Mouse (Mus musculus) cerebellum, adult 11-12 months (tissue): ENCODE results near the gene Ddx3x.
"Not testable (repeated sequence)": the region's sequence is repeated elsewhere in the genome, so short reads cannot be mapped to it uniquely, and the experiment has no call there.

Source experiments
- DNase-seq: peaks from one replicate; pipeline ENCODE4 v3.0.0; 2022

The Ddx3x gene

DNA sequence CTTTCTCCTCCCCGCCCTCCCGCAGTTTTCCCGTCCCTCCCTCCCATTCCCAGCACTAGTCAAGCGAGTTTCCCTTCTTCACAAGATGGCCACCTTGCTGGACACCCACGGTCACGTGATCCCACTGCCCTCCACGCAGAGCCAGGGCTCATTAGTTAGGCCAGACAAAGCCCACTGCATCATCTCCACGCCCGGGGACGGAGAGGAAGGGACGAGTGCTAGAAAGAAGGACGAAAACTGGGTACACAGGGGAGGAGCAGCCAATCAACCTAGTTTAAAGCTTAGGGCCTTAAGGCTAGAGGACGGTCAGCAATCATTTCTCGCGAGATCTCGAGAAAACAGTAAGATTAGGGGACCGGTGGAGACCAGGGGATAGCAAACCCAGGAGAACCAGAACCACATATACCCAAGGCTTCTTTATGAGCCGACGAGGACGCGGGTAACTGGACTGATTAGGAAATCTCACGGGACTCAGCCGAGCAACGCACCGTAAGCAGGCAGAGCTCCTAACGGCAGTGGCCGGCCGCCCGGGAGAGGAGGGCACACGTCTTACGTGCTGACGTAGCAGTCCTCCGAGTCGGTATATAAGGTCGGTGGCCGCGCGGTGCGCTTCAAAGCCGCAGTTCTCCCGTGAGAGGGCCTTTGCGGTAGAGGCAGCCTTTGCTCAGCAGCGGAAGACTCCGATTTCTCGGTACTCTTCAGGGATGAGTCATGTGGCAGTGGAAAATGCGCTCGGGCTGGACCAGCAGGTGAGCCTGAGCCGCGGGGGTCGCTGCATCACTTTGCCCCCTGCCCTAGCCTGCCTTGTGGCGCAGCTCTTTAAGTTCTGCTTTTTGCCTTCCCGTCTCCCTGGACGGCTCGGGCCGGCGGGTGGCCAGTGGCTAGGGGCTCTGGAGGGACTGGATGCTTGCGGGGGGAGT lies at the start of gene Ddx3x:
TSS of gene Ddx3x (plus strand) at position 562 of the 920 bp plus-strand sequence.
- peak; percentile 92 for DNase-seq

- peak; percentile 34 for DNase-seq
Observed at GRCm38 (mm10) chrX:13231243-13231642, 49.5 kb upstream of the Ddx3x start.

DNA sequence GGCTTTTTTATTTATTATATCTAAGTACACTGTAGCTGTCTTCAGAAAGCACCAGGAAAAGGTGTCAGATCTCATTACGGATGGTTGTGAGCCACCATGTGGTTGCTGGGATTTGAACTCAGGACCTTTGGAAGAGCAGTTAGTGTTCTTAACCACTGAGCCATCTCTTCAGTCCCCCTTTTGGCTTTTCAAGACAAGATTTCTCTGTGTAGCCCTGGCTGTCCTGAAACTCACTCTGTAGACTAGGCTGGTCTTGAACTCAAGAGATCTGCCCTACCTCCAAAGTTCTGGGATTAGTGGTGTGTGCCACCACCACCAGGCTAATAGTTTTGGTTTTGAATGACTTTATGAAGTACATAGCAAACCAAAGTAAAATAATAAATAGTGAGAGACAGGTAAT lies 47.9 kb upstream of the Ddx3x start:
- DNase-seq, result not testable (repeated sequence)

DNA sequence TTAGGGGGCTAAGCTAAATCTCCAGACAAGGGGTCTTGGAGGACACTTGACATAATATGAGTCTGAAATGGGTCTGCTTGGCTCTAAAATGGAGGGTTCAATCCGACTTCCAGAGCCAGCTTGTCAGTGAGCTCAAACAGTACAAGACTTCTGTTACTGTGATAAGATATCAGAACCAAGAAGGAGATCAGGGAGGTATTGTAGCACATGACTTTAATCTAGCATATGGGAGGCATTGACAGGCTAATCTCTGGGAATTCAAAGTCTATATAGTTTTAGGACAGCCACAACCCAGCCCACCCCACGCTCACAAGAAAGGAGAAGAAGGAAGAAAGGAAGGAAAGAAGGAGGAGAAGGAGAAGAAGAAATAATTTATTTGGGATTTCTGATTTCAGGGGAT lies 47.1 kb upstream of the Ddx3x start:
- no peak for DNase-seq

- no peak for DNase-seq
Observed at GRCm38 (mm10) chrX:13234709-13235108, 46.1 kb upstream of the Ddx3x start.

DNA sequence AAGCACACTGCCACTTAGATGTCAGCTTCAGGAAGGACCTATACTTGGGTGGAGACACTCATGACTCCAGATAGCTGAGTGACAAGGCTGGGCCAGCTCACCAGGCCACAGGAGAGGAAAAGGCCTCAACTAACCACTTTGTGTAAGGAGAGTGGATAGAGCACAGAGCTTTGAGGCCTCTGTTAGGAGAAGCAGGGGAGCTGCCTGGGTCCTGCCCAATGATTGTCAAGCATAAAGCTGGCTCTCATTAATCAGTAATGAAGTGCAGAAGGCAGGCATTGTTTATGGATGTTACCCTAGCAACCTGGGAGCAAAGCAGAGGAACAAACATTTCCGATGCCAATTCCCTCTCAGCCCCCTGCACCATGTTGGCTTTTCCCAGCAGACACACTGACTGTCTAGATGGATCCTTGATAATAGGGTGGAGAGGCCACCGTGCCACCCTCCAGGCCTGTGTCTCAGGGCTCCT lies 44.6 kb upstream of the Ddx3x start:
- no peak for DNase-seq

- DNase-seq, result no peak
Observed at GRCm38 (mm10) chrX:13239455-13239854, 41.3 kb upstream of the Ddx3x start.

DNA sequence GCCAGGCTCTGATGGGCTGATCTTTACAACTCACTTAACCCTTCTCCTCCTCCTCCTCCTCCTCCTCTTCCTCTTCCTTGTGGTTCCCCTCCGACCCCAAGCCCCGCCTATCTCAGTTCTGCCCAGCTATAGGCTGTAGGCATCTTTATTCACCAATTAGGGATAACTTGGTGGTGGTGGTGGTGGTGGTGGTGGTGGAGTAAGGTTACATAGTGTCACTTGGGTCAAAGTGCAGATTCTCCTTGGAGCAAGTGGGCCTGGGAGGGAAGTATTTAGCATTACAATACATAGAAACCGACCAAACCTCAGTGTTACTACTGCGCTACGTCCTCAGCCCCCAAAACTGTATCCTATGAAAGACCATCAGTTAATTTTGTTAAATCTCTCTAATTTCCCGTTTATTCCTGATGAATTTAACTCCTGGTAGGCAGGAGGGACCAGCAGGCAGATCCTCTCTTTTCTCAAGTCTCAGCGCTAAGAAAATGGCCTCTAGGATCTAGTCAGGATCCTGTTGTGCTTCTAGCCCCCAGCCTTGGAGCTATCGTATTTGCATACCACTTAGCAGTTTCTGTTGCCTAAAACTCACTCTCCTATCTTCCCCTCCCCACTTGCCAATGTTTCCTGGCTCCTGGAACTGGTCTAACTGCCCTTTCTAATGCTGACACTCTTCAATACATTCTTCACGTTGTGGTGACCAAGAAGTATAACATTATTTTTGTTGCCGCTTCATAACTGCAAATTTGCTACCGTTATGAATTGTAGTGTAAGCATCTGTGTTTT lies 39.9 kb upstream of the Ddx3x start:
- DNase-seq, result no peak

GRCm38 (mm10) chrX:13241426-13242319 lies 39.1 kb upstream of the Ddx3x start:
- DNase-seq, result peak; percentile 31

- peak; percentile 88 for DNase-seq
Observed at GRCm38 (mm10) chrX:13242320-13243096, 38.3 kb upstream of the Ddx3x start.

DNA sequence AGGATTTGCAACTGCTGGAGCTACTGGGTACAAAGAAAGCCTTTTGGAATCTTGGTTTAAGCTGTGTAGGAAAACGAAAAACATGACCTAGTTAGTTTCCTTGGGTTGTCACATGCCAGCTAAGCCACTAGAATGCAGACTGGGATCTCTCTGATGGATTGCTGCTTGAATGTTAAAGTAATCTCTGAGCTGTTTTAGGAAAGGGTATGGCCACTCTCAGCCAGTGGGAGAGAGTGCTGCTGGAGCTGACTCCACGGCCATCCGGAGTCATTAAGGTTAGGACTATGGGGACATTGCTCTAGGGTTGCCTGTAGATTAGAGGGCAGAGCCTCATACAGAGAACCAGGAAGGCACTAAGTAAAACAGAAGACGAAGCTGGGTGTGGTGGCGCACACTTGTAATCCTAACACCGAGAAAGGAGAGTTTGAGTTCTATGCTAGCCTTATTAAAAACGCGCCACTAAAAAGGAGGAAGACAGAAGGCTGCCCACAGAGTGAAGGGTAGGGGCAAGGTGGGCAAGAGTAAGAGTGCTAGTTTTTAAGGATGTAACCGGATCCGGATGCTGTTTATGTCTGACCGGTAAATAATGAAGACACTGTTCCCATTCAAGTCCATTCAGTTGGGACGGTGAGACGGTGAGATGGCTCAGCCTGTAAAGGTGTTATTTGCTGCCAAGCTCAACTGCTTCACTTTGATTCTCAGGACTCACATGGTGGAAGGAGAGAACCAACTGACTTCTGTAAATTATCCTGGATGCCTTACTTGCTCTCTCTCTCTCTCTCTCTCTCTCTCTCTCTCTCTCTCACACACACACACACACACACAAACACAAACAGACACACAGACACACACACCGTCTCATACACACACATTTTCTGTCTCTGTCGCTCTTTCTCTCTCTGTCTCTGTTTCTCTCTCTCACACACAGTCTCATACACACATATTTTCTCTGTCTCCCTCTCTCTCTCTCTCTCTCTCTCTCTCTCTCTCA lies 37.3 kb upstream of the Ddx3x start:
- peak; percentile 25 for DNase-seq

DNA sequence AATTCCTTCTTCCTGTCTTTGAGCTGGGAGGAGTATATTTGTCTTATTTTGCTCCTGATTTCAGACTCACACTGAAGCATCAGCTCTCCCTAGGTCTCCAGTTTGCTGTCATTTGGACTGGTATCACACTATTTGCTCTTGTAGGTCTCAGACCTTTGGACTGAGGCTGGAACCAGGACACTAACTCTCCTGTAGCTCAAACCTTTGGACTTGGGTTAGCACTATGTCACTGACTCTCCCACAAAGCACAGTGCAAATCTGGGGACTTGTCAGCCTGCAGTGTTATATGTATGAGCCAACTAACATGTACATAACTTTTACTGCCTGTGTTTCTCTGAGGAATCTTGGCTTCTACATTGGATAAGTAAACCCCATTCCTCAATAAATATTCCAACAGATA lies 36.2 kb upstream of the Ddx3x start:
- DNase-seq, result no peak

- DNase-seq, result no peak
Observed at GRCm38 (mm10) chrX:13245027-13245426, 35.7 kb upstream of the Ddx3x start.

- DNase-seq, result no peak
Observed at GRCm38 (mm10) chrX:13251683-13252082, 29.1 kb upstream of the Ddx3x start.

DNA sequence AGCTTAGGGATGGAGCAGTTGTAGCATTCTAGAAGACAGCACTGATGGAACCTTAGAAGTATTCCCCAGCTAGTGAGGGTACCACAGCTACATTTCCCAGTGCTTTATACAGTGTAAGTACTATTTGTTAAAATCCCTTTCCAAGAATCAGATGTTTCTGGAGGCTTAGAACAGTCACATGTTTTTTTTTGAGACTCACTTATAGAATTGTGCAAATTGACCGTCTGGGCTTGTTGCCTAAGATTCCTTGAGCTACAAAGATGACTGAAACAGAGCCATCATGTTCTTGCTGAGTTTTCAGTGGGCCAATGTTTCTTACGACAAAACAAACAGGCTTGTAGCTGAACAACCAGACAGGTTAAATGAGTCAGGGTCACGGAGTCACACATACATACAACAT lies 26.5 kb upstream of the Ddx3x start:
- no peak for DNase-seq

DNA sequence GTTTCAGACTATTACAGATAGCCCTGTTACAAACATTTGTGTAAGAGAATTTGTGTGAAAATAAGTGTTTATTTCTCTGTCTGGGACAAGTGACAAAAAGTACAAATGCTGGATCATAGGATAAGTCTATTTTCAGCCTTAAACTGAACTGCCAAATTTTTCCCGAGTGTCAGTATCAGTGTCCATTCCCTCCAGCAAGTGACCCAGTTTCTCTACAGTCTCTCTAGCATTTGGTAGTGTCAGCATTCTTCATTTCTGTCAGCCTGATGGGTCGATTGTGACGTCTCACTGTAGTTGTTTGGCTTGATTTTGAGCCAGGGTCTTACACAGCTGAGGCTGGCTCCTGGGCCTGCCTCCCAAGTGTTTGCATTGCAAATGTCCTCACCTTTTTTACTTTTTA lies 17.4 kb upstream of the Ddx3x start:
- no peak for DNase-seq

- no peak for DNase-seq
Observed at GRCm38 (mm10) chrX:13275519-13276137, 5.1 kb upstream of the Ddx3x start.

GRCm38 (mm10) chrX:13278996-13279395 lies 1.8 kb upstream of the Ddx3x start:
- peak; percentile 14 for DNase-seq

DNA sequence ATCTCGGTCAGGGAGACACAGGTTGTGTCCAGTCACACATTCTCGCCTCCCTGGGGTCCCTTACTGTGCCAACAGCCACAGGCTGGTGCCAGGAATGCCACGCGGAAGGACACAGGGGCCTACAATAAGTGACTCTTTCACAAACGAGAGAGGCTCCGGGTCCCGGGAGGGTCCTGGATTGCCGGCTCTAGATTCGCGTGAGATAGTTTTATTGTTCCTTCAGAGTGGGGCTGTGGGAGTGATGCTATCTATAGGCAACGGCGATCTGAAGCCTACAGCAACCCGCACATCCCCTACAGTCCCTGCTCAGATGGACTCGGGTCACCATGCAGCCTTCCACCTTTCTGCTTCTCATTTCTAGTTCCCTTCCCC lies 747 bp upstream of the Ddx3x start:
- peak; percentile 75 for DNase-seq
